Mouse (Mus musculus): ENCODE results near the gene Gtf2h5. TPM values are rescaled to one million over a fixed set of nuclear protein-coding genes. Genes with fewer than 3 reads are reported as not detected.

Gtf2h5 gene
- total RNA-seq, 1 experiment, result 85.1 TPM

DNA sequence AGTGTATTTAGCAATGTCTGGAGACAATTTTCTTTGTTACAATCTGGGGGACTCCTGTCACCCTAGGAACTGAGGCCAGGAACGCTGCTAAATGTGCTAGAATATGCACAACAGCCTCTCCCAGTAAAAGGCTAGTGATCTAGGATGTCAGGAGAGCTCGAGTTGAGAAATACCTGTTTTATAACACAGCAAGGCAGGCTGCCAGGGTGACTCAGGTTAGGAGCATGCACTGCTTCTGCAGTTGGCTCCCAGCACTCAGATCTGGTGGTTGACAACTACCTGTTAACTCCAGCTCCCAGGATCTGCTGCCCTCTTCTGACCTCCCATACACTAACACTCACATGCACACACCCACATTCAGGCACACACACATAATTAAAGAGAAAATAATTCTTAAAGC lies 13.6 kb upstream of the Gtf2h5 start:
- in situ Hi-C loops (cut with MboI; ENCODE audit: low sequenced_read_pairs in 2 of 2, unreplicated experiment in 2 of 2), result no loop called here
- DNase-seq (ENCODE audit: low read depth, low spot score), result no peak
- no peak for TF ChIP-seq ZC3H11A (IDR thresholded peaks at IDR 0.05; ENCODE audit: borderline replicate concordance, low read depth, low read length)
- TF ChIP-seq CHD2 (IDR thresholded peaks at IDR 0.05; ENCODE audit: low read depth, low read length), result no peak
- no peak for TF ChIP-seq MAFK (IDR thresholded peaks at IDR 0.05; ENCODE audit: insufficient read depth, low read depth, low read length)
- no peak for TF ChIP-seq HCFC1 (IDR thresholded peaks at IDR 0.05; ENCODE audit: borderline replicate concordance, insufficient read depth, low read length)

DNA sequence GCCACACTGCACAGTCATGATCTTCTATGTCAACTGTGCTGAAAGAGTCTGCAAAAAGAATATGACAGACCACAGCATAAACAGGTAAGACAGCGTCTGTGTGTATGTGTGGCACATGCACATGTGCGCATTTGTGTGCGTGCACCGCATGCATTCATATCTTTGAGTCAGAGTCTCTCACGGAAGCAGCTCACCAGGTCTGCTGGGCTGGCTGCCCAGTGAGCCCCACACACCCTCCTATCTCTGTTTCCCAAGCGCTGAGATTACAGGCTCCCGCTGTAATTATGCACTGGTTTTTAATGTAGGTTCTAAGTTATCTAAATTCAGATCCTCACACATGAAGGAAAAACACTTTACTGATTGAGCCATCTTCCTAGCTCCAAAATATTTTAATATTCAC lies 12.0 kb upstream of the Gtf2h5 start:
- H3K4me3 ChIP-seq (ENCODE audit: insufficient read depth in 1 of 2, low read depth in 1 of 2, low read length in 2 of 2, poor library complexity in 1 of 2, severe bottlenecking in 1 of 2), result no peak overlapping the region
- H3K27ac ChIP-seq (ENCODE audit: insufficient read depth, low read depth, low read length, poor library complexity, severe bottlenecking), result no peak overlapping the region
- DNase-seq (ENCODE audit: low read depth, low spot score), result no peak
- no peaks in the 10 kb centered on the region for H3K9me3 ChIP-seq (ENCODE audit: control insufficient read depth, insufficient read depth, low read depth, low read length)
- no peak for TF ChIP-seq ZC3H11A (IDR thresholded peaks at IDR 0.05; ENCODE audit: borderline replicate concordance, low read depth, low read length)
- no peak for TF ChIP-seq ZNF384 (IDR thresholded peaks at IDR 0.05; ENCODE audit: low read depth, low read length)
- no peak for TF ChIP-seq HCFC1 (IDR thresholded peaks at IDR 0.05; ENCODE audit: borderline replicate concordance, insufficient read depth, low read length)
- no peak for TF ChIP-seq CHD2 (IDR thresholded peaks at IDR 0.05; ENCODE audit: low read depth, low read length)
- no peak for TF ChIP-seq MAFK (IDR thresholded peaks at IDR 0.05; ENCODE audit: insufficient read depth, low read depth, low read length)
- H3K4me1 ChIP-seq (ENCODE audit: control insufficient read depth in 2 of 2, insufficient read depth in 2 of 2, low read length in 2 of 2, poor library complexity in 1 of 2), result no peaks in the 10 kb centered on the region
- in situ Hi-C loops (cut with MboI; ENCODE audit: low sequenced_read_pairs in 2 of 2, unreplicated experiment in 2 of 2), result no loop called here
- H3K36me3 ChIP-seq (ENCODE audit: control insufficient read depth, insufficient read depth, low read length, poor library complexity, severe bottlenecking), result peaks cover 17% of the 10 kb centered on the region
- H3K9ac ChIP-seq (ENCODE audit: insufficient read depth, low read depth, low read length, poor library complexity, severe bottlenecking), result no peak overlapping the region

More for the DNA sequence above, 13.6 kb upstream of the Gtf2h5 start:
- Histone ChIP-seq H3K4me1 (ENCODE audit: control insufficient read depth in 2 of 2, insufficient read depth in 2 of 2, low read length in 2 of 2, poor library complexity in 1 of 2) (no peaks in the 10 kb centered on the region), H3K4me3 (ENCODE audit: insufficient read depth in 1 of 2, low read depth in 1 of 2, low read length in 2 of 2, poor library complexity in 1 of 2, severe bottlenecking in 1 of 2) (no peak overlapping the region), H3K36me3 (ENCODE audit: control insufficient read depth, insufficient read depth, low read length, poor library complexity, severe bottlenecking) (peaks cover 11% of the 10 kb centered on the region), H3K9me3 (ENCODE audit: control insufficient read depth, insufficient read depth, low read depth, low read length) (no peaks in the 10 kb centered on the region), H3K27ac (ENCODE audit: insufficient read depth, low read depth, low read length, poor library complexity, severe bottlenecking) (no peak overlapping the region), H3K9ac (ENCODE audit: insufficient read depth, low read depth, low read length, poor library complexity, severe bottlenecking) (no peak overlapping the region)

- DNase-seq (ENCODE audit: low read depth, low spot score), result no peak
- H3K4me1 ChIP-seq (ENCODE audit: control insufficient read depth in 2 of 2, insufficient read depth in 2 of 2, low read length in 2 of 2, poor library complexity in 1 of 2), result peaks cover 0 to 4% of the 10 kb centered on the region in 2 experiments; a peak in 1 of 4 replicates
- peaks cover 23% of the 10 kb centered on the region for H3K36me3 ChIP-seq (ENCODE audit: control insufficient read depth, insufficient read depth, low read length, poor library complexity, severe bottlenecking)
- TF ChIP-seq ZNF384 (IDR thresholded peaks at IDR 0.05; ENCODE audit: low read depth, low read length) (no peak), MAFK (IDR thresholded peaks at IDR 0.05; ENCODE audit: insufficient read depth, low read depth, low read length) (no peak), CHD2 (IDR thresholded peaks at IDR 0.05; ENCODE audit: low read depth, low read length) (no peak), ZC3H11A (IDR thresholded peaks at IDR 0.05; ENCODE audit: borderline replicate concordance, low read depth, low read length) (no peak), HCFC1 (IDR thresholded peaks at IDR 0.05; ENCODE audit: borderline replicate concordance, insufficient read depth, low read length) (no peak)
- no peaks in the 10 kb centered on the region for H3K9me3 ChIP-seq (ENCODE audit: control insufficient read depth, insufficient read depth, low read depth, low read length)
- no peak overlapping the region for H3K9ac ChIP-seq (ENCODE audit: insufficient read depth, low read depth, low read length, poor library complexity, severe bottlenecking)
- in situ Hi-C loops (cut with MboI; ENCODE audit: low sequenced_read_pairs in 2 of 2, unreplicated experiment in 2 of 2), result no loop called here
- no peak overlapping the region for H3K4me3 ChIP-seq (ENCODE audit: insufficient read depth in 1 of 2, low read depth in 1 of 2, low read length in 2 of 2, poor library complexity in 1 of 2, severe bottlenecking in 1 of 2)
- no peak overlapping the region for H3K27ac ChIP-seq (ENCODE audit: insufficient read depth, low read depth, low read length, poor library complexity, severe bottlenecking)
Measured at GRCm38 (mm10) chr17:6069866-6070265, 9.7 kb upstream of the Gtf2h5 start.

- DNase-seq (ENCODE audit: low read depth, low spot score), result no peak
- no peaks in the 10 kb centered on the region for H3K9me3 ChIP-seq (ENCODE audit: control insufficient read depth, insufficient read depth, low read depth, low read length)
- no peak overlapping the region for H3K4me3 ChIP-seq (ENCODE audit: insufficient read depth in 1 of 2, low read depth in 1 of 2, low read length in 2 of 2, poor library complexity in 1 of 2, severe bottlenecking in 1 of 2)
- TF ChIP-seq ZNF384 (IDR thresholded peaks at IDR 0.05; ENCODE audit: low read depth, low read length) (no peak), MAFK (IDR thresholded peaks at IDR 0.05; ENCODE audit: insufficient read depth, low read depth, low read length) (no peak), ZC3H11A (IDR thresholded peaks at IDR 0.05; ENCODE audit: borderline replicate concordance, low read depth, low read length) (no peak), HCFC1 (IDR thresholded peaks at IDR 0.05; ENCODE audit: borderline replicate concordance, insufficient read depth, low read length) (no peak), CHD2 (IDR thresholded peaks at IDR 0.05; ENCODE audit: low read depth, low read length) (no peak)
- in situ Hi-C loops (cut with MboI; ENCODE audit: low sequenced_read_pairs in 2 of 2, unreplicated experiment in 2 of 2), result no loop called here
- no peak overlapping the region for H3K9ac ChIP-seq (ENCODE audit: insufficient read depth, low read depth, low read length, poor library complexity, severe bottlenecking)
- H3K4me1 ChIP-seq (ENCODE audit: control insufficient read depth in 2 of 2, insufficient read depth in 2 of 2, low read length in 2 of 2, poor library complexity in 1 of 2), result peaks cover 0 to 4% of the 10 kb centered on the region in 2 experiments; a peak in 1 of 4 replicates
- peak overlapping the region; percentile 16; the same call in 1 of the 2 replicates for H3K27ac ChIP-seq (ENCODE audit: insufficient read depth, low read depth, low read length, poor library complexity, severe bottlenecking)
- peaks cover 17% of the 10 kb centered on the region; the same call in 1 of the 2 replicates for H3K36me3 ChIP-seq (ENCODE audit: control insufficient read depth, insufficient read depth, low read length, poor library complexity, severe bottlenecking)
Measured at GRCm38 (mm10) chr17:6073405-6073804, 6.2 kb upstream of the Gtf2h5 start.
